Mouse (Mus musculus): Measurements from ENCODE around the gene Cercam.
A peak's percentile ranks its signal among the peaks of the same experiment; 100 is the strongest.

Cercam gene

GRCm38 (mm10) chr2:29868949-29869645 is at the start of gene Cercam:
Gene Cercam (plus strand): TSS chr2:29869164.
- peak; percentile 87 for DNase-seq (ENCODE audit: low spot score)

- no peak for DNase-seq (ENCODE audit: low spot score)
Measured at GRCm38 (mm10) chr2:29819363-29819762, 49.6 kb upstream of the Cercam start.

- DNase-seq (ENCODE audit: low spot score), result peak; percentile 68
Measured at GRCm38 (mm10) chr2:29820025-29820817, 48.7 kb upstream of the Cercam start, which contains the start of gene Urm1. Gene Urm1 (plus strand): TSS chr2:29820075.

- DNase-seq (ENCODE audit: low spot score), result no peak
Measured at GRCm38 (mm10) chr2:29826318-29826925, 42.5 kb upstream of the Cercam start.

- DNase-seq (ENCODE audit: low spot score), result peak; percentile 96
Measured at GRCm38 (mm10) chr2:29826926-29827708, 41.8 kb upstream of the Cercam start.

GRCm38 (mm10) chr2:29827709-29828024 is 41.3 kb upstream of the Cercam start:
- DNase-seq (ENCODE audit: low spot score), result no peak

GRCm38 (mm10) chr2:29831106-29831505 is 37.9 kb upstream of the Cercam start:
- no peak for DNase-seq (ENCODE audit: low spot score)

- no peak for DNase-seq (ENCODE audit: low spot score)
Measured at GRCm38 (mm10) chr2:29833796-29834195, 35.2 kb upstream of the Cercam start.

- no peak for DNase-seq (ENCODE audit: low spot score)
Measured at GRCm38 (mm10) chr2:29835391-29835899, 33.5 kb upstream of the Cercam start.

GRCm38 (mm10) chr2:29839460-29839859 is 29.5 kb upstream of the Cercam start:
- no peak for DNase-seq (ENCODE audit: low spot score)

- DNase-seq (ENCODE audit: low spot score), result no peak
Measured at GRCm38 (mm10) chr2:29843231-29844105, 25.5 kb upstream of the Cercam start.

- DNase-seq (ENCODE audit: low spot score), result no peak
Measured at GRCm38 (mm10) chr2:29844115-29844514, 24.8 kb upstream of the Cercam start.

GRCm38 (mm10) chr2:29844661-29845060 is 24.3 kb upstream of the Cercam start:
- no peak for DNase-seq (ENCODE audit: low spot score)

GRCm38 (mm10) chr2:29845636-29846035 is 23.3 kb upstream of the Cercam start:
- DNase-seq (ENCODE audit: low spot score), result no peak

GRCm38 (mm10) chr2:29846061-29846853 is 22.7 kb upstream of the Cercam start:
- no peak for DNase-seq (ENCODE audit: low spot score)

GRCm38 (mm10) chr2:29846911-29847310 is 22.1 kb upstream of the Cercam start:
- DNase-seq (ENCODE audit: low spot score), result no peak

GRCm38 (mm10) chr2:29849041-29849440 is 19.9 kb upstream of the Cercam start:
- DNase-seq (ENCODE audit: low spot score), result no peak

- DNase-seq (ENCODE audit: low spot score), result no peak
Measured at GRCm38 (mm10) chr2:29849841-29850480, 19.0 kb upstream of the Cercam start.

- DNase-seq (ENCODE audit: low spot score), result no peak
Measured at GRCm38 (mm10) chr2:29852957-29853485, 15.9 kb upstream of the Cercam start.
